Mouse (Mus musculus): ENCODE data around the gene Gm42906.

GRCm38 (mm10) chr5:151315804-151316597 is 112.0 kb downstream of the Gm42906 start:
- TF ChIP-seq TCF12 (IDR thresholded peaks at IDR 0.05; ENCODE audit: low read depth, low read length) (peak; percentile 57; the same call in 1 of the 2 replicates), ZC3H11A (IDR thresholded peaks at IDR 0.05; ENCODE audit: low read depth, low read length) (no peak), ELF1 (IDR thresholded peaks at IDR 0.05; ENCODE audit: low read depth, low read length) (peak; percentile 37; the same call in 1 of the 2 replicates), CTCF (conservative IDR thresholded peaks at IDR 0.05 in 1 of 2, IDR thresholded peaks at IDR 0.05 in 1 of 2; ENCODE audit: low read depth in 2 of 2, low read length in 2 of 2) (no peak), SMC3 (IDR thresholded peaks at IDR 0.05; ENCODE audit: low read depth, low read length) (no peak), CHD1 (IDR thresholded peaks at IDR 0.05; ENCODE audit: low read depth, low read length) (no peak), ZNF384 (IDR thresholded peaks at IDR 0.05; ENCODE audit: low read depth, low read length) (no peak), BHLHE40 (IDR thresholded peaks at IDR 0.05; ENCODE audit: low read depth, low read length) (peak; percentile 81), MAZ (IDR thresholded peaks at IDR 0.05; ENCODE audit: low read depth, low read length) (no peak), CHD2 (IDR thresholded peaks at IDR 0.05; ENCODE audit: low read length) (no peak), JUN (IDR thresholded peaks at IDR 0.05; ENCODE audit: insufficient read depth, low read depth, low read length) (peak; percentile 31), JUND (conservative IDR thresholded peaks at IDR 0.05; ENCODE audit: low read depth, low read length) (0 out of 2 replicates have a peak, but pooled peaks have one; percentile 30), E2F4 (IDR thresholded peaks at IDR 0.05; ENCODE audit: insufficient replicate concordance, low read depth, low read length) (no peak)
